Mouse (Mus musculus): ENCODE measurements around the gene Dapk3.
"Not testable (repeated sequence)": the region's sequence is repeated elsewhere in the genome, so short reads cannot be mapped to it uniquely, and the experiment has no call there.

The Dapk3 gene

DNA sequence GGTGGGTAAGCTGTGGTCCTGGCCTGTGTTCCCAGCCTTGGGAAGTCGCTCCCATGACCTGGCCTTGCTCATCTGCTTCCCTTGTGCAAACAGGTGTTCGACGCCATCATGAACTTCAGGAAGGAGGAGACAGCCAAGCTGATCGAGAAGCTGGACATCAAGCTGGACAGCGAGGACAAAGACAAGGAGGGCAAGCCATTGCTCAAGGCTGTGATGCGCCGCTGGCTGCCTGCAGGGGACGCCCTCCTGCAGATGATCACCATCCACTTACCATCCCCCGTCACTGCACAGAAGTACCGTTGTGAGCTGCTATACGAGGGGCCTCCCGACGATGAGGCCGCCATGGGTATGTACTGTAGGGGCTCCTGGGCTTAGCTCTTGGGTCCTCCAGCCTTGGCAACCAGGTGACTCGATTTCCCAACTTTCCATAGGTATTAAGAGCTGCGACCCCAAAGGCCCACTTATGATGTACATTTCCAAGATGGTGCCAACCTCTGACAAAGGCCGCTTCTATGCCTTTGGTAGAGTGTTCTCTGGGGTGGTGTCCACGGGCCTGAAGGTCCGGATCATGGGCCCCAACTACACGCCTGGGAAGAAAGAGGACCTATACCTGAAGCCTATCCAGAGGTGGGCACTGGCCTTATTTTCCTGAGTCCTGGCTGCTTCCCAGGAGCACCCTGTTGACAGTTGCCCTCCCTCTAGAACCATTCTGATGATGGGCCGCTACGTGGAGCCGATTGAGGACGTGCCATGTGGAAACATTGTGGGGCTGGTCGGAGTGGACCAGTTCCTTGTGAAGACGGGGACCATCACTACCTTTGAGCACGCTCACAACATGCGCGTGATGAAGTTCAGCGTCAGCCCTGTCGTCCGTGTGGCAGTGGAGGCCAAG lies 3.1 kb upstream of the Dapk3 start:
- no peak for DNase-seq (ENCODE audit: low spot score)

DNA sequence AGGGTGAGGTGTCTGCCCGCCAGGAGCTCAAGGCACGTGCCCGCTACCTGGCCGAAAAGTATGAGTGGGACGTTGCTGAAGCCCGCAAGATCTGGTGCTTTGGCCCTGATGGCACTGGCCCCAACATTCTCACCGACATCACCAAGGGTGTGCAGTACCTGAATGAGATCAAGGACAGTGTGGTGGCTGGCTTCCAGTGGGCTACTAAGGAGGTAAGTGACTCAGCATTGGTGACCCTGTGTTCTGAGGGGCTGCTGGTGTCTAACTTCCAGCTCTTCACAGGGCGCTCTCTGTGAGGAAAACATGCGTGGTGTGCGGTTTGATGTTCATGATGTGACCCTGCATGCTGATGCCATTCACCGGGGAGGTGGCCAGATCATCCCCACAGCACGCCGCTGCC lies 1.9 kb upstream of the Dapk3 start:
- DNase-seq (ENCODE audit: low spot score), result no peak

DNA sequence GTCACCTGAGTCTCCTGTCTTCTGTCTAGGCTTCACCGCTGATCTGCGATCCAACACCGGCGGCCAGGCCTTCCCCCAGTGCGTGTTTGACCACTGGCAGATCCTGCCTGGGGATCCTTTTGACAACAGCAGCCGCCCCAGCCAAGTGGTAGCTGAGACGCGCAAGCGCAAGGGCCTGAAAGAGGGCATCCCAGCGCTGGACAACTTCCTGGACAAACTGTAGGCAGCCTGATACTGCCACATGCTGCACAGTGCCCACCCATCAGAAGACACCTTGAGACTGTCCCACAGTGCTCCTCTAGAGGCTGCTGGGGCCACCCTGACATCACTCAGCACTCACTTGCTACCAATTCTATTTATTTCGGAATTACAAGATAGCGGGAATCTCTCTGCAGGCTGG lies 945 bp upstream of the Dapk3 start:
- DNase-seq (ENCODE audit: low spot score), result not testable (repeated sequence)

DNA sequence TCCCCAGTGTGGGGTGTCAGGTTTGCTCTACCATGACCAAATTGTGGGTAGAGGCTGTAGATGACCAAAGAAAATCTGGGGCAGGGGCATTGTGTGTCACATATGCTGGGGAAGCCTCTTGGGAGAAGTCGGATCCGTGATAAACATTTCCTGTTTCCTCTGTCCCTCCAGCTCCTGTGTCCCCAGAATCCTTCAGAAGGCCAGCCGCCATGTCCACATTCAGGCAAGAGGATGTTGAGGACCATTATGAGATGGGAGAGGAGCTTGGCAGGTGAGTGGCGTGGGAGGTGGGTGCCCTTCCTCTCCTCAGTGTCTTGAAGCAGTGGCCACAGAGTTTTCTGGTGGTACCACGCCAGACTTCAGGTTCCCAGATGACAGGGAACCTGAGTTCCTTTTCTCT lies 1.0 kb downstream of the Dapk3 start, which contains the start of gene 4930442H23Rik:
TSS of gene 4930442H23Rik (minus strand) at position 45 of the 400 bp plus-strand sequence.
- DNase-seq (ENCODE audit: low spot score), result no peak

DNA sequence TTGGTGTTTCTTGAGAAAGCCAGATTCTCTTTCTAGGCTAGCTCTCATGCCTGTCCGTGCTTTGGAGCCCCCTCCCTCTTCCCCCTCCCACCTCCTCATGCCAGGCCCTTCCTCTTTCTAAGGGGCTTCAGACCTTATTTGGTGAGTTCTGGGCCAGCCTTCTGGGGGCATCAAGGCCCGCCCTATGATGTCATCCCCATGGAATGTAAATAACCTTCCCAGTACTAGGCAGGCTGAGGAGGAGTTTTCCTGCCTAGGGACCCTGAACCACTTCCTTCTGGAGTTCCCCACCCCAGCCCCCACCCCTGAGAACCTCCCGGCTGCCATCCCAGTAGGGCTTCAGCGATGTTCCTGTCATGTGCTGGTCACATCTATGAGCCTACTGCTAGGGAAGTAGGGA lies 2.0 kb downstream of the Dapk3 start:
- DNase-seq (ENCODE audit: low spot score), result no peak

DNA sequence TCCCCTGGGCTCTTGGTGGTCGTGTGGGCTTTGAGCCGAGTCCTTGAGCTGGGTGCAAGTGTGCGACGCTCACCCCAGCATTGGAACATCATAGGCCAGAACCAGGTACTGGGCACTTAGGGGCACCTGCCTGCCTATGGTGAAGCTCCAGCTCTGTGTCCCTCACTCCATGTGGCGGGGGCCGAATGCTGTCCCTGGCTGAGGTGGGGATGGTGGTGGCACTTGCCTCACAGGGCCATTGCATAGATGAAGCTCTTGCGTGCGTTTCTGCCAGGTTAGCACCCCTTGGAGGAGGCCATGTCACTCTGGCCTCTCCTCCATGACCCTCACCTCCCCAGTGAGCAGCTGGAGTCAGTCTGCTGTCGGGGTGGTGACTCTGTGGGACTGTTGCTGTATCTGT lies 4.4 kb downstream of the Dapk3 start:
- no peak for DNase-seq (ENCODE audit: low spot score)

DNA sequence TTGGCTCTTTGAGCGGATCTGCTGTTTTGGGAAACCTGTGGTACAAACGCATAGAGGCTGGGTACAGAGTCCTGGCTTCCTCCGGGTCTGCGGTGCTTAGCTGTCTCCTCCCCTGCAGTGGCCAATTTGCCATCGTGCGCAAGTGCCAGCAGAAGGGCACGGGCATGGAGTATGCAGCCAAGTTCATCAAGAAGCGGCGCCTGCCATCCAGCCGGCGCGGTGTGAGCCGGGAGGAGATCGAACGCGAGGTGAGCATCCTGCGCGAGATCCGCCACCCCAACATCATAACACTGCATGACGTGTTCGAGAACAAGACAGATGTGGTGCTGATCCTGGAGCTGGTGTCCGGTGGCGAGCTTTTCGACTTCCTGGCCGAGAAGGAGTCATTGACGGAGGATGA lies 7.0 kb downstream of the Dapk3 start:
- DNase-seq (ENCODE audit: low spot score), result no peak

DNA sequence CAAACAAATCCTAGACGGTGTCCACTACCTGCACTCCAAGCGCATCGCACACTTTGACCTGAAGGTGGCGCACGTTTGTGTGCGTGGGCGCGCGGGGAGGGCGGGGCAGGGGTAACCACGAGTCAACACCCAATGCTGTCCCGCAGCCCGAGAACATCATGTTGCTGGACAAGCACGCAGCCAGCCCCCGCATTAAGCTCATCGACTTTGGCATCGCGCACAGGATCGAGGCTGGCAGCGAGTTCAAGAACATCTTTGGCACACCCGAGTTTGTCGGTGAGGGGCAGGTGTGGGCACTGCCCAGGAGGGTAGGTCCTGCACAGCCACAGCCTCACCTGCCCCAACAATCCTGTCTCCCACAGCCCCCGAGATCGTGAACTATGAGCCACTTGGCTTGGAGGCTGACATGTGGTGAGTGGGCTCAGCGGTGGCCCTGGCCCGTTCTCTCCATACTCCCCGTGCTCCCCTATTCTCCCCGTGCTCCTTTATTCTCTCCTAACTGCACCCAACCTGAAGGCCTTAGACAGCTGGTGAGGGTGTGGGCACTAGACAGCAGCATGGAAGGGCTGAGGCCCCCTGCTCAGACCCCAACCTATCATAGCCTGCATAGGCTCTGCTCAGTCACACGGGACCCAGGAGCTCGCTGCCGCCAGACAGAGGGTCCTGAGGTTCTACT lies 7.6 kb downstream of the Dapk3 start:
- DNase-seq (ENCODE audit: low spot score), result no peak

DNA sequence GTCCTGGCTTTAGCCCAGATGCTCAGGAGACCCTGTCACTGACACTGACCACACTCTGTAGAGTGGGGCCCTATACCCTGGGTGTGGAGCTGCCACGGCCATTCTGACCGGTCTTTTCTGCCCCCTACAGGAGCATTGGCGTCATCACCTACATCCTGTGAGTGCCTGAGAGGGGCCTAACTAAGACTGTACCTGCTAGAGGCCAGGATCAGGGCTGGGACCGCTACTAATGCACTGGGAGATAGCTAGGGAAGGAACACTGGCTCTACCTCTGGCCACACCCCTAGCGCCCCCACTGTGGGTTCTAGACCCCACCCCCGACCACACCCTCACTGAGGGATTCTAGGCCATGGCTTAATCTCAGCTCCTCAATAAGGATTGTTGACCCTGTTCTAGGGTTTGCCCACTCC lies 8.1 kb downstream of the Dapk3 start:
- no peak for DNase-seq (ENCODE audit: low spot score)

DNA sequence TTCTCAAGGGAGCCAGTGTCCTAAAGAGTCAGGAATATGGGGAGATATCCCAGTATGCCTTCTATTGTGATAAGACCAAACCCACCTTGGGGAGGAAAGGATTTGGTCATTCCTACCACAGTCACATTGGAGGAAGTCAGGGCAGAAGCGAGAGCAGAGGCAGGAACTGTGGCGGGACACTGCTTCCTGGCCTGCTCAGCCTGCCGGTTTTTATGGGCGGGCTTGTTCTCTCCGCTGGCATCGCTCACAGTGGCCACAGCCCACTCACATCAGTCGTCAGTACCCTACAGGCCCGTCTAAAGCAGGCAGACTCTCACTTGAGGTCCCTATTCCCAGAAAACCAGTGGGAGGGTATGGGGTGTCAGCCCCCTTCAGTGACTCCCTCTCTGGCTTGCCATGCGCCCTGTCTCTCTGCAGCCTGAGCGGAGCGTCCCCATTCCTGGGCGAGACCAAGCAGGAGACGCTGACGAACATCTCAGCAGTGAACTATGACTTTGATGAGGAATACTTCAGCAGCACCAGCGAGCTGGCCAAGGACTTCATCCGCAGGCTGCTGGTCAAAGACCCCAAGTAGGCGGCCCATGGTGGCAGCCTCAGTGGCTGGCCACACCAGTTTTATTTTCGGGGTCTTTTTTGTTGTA lies 8.7 kb downstream of the Dapk3 start:
- no peak for DNase-seq (ENCODE audit: low spot score)

DNA sequence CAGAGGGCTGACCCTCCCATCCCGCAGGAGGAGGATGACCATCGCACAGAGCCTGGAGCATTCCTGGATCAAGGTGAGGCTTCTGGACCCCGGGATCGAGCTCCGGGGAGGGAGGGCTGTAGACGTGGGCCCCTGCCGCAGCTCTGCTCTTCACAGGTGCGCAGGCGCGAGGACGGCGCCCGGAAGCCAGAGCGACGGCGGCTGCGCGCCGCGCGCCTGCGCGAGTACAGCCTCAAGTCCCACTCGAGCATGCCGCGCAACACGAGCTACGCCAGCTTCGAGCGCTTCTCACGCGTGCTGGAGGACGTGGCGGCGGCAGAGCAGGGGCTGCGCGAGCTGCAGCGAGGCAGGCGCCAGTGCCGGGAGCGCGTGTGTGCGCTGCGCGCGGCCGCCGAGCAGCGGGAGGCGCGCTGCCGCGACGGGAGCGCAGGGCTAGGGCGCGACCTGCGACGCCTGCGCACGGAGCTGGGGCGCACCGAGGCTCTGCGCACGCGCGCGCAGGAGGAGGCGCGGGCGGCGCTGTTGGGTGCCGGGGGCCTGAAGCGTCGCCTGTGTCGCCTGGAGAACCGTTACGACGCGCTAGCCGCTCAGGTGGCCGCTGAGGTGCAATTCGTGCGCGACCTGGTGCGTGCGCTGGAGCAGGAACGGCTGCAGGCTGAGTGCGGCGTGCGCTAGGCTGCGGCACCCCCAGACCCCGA lies 9.6 kb downstream of the Dapk3 start:
- peak; percentile 89 for DNase-seq (ENCODE audit: low spot score)

DNA sequence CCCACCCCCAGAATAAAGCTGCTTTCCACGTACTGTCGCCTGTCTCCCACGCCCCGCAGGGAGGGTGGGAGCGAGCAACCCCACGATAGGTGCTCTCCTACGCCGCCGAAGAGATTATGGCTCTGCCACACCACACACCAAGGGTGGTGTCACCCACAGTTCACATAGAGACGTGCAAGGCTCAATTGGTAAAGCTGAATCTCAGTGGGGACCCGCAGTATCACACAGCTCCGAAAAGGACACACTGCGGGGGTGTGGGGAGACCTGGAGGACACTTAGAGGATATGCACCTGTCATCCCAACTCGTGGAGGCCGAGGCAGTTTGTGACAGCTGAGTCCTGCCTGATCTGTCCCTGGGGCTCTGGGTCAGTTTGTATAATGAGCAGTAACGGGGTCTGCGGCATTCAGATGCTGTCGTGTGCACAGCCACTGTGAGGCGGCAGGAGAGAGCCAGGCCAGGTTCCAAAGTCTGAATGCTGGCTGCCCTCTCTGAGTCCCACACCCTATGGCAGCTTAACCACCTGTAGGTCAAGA lies 10.2 kb downstream of the Dapk3 start:
- no peak for DNase-seq (ENCODE audit: low spot score)

DNA sequence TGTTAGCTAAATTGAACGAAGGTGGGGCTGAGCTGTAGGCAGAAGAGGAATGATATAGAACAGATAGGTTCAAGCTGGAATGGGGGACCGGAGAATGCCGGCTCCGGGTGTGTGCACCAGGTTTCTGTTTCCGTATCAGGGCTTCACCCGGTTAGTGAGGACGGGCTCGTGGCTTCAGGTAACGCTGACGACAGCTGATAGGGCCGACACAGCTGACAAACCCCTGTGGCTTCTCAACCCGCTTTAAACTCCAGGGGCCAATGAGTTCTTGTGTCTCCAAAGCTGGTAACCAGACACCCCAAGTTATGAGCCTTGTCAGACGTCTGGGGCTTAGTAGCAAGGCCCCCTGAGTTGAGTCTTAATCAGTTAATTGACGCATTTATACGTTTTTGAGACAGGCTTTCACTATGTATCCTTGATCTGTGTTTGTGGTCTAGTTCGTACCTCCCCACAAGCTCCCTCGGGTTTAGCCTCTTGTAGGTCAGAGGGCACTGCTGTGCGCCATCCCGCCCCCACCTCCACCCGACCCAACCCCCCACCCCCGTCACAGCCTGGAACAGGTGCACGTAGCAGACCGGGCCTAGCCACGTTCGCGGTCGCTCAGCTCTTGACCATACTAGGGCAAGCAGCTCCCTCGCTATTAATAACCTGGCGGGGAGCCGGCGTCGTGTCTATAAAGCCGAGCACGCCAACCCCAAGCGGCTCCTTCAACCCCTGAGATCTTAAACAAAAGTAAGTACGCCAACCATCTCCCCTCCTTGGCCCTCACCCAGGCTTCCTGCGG lies 11.4 kb downstream of the Dapk3 start:
- DNase-seq (ENCODE audit: low spot score), result no peak

DNA sequence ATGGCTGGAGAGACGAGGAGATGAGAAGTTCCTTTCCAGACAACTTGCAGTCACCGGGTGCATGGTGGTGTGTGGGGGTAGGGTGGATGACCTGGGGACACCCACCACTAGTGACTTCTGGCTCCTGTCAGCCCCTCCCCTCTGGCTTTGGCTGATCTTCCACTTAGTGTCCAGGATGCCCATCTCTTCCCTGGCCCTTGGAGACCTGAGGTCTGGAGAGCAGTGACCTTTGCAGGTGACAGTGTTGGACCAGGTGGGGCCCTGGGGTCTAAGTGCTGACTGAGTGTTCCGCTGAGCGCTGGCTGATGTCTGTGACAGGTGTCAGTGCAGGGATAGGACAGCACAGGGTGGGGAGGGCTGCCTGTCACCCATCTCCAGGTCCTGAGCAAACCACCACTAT lies 12.5 kb downstream of the Dapk3 start:
- DNase-seq (ENCODE audit: low spot score), result no peak

DNA sequence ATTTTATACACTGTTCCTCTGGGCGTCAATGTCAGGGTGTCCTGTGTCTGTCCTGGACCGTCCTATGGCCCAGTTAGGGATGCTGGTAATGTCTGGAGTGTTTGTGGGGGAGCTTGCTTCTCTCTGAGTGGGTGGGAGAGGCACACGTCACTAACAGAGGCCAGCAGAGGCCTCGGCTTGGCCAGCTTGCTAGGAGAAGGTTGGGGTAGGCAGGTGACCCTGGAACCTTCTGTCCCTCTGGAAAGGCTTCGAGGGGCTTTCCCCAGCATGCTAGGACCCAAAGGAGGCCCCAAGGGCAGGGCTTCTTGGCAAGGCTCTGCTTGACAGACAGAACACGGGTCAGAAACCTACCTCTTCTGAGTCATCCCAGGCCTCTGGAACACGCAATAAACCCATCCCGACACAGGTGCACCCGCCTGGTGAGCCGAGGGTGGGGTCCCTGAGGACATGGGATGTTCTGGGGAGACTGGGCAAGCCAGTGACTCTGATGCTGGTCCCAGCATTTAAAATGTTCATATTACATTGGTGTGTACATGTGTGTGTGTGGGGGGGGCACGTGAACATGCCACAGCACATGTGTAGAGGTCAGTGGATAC lies 13.8 kb downstream of the Dapk3 start:
- DNase-seq (ENCODE audit: low spot score), result no peak

DNA sequence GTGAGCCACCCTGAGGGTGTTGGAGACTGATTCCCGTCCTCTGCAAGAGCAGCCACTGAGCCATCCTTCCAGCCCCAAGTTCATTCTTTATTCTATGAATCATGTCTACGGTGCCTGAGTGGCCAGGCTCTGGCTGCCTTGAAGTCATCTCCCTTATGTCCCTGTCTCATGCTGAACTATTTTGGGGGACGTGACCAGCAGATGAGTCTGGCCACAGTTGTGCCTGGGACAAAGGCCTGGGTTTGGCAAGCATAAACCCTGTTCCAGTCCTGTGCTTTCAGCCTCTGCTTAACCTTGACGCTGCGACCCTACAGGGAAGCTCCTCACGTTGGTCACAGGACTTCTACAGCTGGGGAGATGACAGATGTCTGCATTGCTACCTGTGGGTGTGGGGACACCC lies 14.5 kb downstream of the Dapk3 start:
- no peak for DNase-seq (ENCODE audit: low spot score)

DNA sequence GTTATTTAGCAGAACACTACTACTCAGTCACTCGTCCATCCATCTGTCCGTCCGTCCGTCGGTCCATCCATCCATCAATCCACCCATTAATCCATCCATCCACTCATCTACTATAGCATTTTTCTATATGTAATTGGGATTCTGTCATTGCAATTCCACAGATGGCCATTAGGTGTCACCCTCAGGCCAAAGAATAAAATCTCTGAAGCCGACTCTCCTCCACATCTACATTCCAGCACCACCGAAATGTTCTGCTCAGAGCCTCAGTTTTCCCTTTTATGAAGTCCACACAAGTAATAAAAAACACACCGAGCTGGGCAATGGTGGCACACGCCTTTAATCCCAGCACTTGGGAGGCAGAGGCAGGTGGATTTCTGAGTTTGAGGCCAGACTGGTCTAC lies 15.4 kb downstream of the Dapk3 start:
- peak; percentile 79 for DNase-seq (ENCODE audit: low spot score)

DNA sequence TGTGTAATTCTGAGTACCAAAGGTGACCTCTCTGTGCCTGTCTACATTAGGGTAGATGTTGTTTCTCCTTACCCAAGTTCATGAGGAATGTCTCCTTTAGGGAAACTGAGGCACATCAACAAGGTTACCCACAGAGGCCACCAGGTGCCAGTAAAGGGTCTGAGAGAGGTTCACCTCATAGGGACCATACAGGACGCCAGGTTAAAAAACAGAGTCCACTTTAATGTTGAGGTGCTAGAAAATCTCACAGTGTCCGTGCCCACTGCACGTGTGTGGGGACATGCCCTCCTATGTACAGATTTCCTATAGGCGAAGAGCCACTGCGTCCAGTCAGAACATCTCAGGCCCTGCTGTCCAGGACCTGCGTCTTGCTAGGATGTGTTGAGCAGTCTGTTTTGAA lies 16.2 kb downstream of the Dapk3 start:
- no peak for DNase-seq (ENCODE audit: low spot score)

DNA sequence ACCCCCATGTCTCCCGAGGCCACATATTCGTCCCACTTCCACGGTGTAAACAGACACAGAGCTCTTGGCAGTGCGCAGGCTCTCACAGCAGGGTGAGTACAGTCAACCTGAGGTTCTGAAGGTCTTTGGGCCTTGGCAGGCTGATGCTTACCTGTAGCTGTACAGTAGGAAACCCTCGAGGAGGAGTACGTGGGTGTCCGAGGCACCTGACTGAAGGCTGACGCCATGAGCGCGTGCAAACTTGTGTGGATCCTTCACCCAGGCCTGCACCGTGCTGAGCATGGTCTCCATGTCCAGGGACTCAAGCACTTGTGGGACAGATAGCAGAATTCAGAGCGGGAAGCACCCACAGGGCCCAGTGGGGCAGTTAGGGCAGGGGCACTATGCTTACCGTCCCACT lies 17.3 kb downstream of the Dapk3 start:
- no peak for DNase-seq (ENCODE audit: low spot score)

DNA sequence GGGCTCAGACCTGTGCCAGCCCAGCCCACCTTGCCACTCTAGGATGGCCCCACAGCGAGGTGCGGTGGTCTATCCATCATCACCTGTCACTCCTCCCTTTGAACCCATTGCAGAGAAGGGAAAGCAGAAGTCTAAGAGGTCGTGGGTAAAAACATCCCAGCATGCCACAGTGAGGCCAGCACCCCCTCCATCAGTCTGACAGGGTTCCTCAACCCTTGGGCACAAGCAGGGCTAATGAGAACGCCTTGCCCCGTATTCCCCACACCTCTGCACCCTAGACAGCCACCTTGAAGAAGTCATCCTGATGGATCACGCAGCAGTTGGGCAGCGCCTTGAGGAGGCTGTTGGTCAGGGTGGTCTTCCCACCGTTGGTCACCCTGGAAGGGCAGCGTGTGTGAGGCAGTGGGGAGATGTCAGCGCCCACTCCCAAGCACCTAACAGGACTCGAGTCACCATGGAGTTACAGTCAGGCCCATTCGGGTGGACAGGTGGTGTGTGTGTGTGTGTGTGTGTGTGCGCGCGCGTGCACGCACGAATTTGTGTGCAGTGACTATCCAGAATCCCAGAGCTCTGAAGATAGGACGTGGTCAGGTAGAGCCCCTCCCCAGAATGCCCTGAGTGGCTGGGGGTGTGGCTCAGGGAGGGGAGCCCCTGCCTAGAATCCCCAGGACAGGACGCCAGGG lies 17.9 kb downstream of the Dapk3 start:
- DNase-seq (ENCODE audit: low spot score), result no peak

All from layer of hippocampus, adult 11-12 months (tissue).